Mouse (Mus musculus) ES-E14 (cell line): Measurements from ENCODE around the gene Smarcc1. TPM values are rescaled to one million over a fixed set of nuclear protein-coding genes. Genes with fewer than 3 reads are reported as not detected.
A peak's percentile ranks its signal among the peaks of the same experiment; 100 is the strongest.
"Not testable (repeated sequence)": the region's sequence is repeated elsewhere in the genome, so short reads cannot be mapped to it uniquely, and the experiment has no call there.

Experiments
- DNase-seq: peaks from one replicate; pipeline ENCODE4 v3.0.0-alpha.2; 2013; ENCODE audit warnings: low read depth, low spot score
- H3K27ac ChIP-seq: 2 replicates; pipeline ENCODE4 v1.5.1; 2012; ENCODE audit warnings: low read depth, mild to moderate bottlenecking, low read length, moderate library complexity, mixed read lengths; ENCODE audit not compliant: poor library complexity, insufficient read depth, severe bottlenecking
- H3K36me3 ChIP-seq: 2 replicates; pipeline ENCODE4 v1.6.1; 2012; ENCODE audit warnings: mild to moderate bottlenecking, low read length, moderate library complexity, mixed read lengths; ENCODE audit not compliant: control insufficient read depth, poor library complexity, insufficient read depth, severe bottlenecking
- H3K4me1 ChIP-seq, 2 experiments: fragments of 150-350 bp in 1 of 2; sonication (generic) in 1 of 2; 2 replicates each; pipeline ENCODE4 v1.6.1; 2012; ENCODE audit warnings: low read length in 2 of 2, mild to moderate bottlenecking in 1 of 2, mixed read lengths in 1 of 2; ENCODE audit not compliant: control insufficient read depth in 2 of 2, insufficient read depth in 2 of 2, poor library complexity in 1 of 2
- H3K4me3 ChIP-seq, 2 experiments: fragments of 150-350 bp in 1 of 2; sonication (generic) in 1 of 2; 2 replicates each; pipeline ENCODE4 v1.5.1; 2012; ENCODE audit warnings: low read length in 2 of 2, low read depth in 1 of 2, mild to moderate bottlenecking in 1 of 2, mixed read lengths in 1 of 2; ENCODE audit not compliant: insufficient read depth in 1 of 2, poor library complexity in 1 of 2, severe bottlenecking in 1 of 2
- H3K9ac ChIP-seq: 2 replicates; pipeline ENCODE4 v1.6.1; 2012; ENCODE audit warnings: low read depth, mild to moderate bottlenecking, low read length, mixed read lengths; ENCODE audit not compliant: poor library complexity, insufficient read depth, severe bottlenecking
- H3K9me3 ChIP-seq: fragments of 150-350 bp; sonication (generic); 2 replicates; pipeline ENCODE4 v1.6.1; 2012; ENCODE audit warnings: low read depth, mild to moderate bottlenecking, low read length; ENCODE audit not compliant: control insufficient read depth, insufficient read depth
- CHD2 ChIP-seq: IDR thresholded peaks from 2 replicates; pipeline ENCODE4 v1.6.1; 2014; ENCODE audit warnings: mild to moderate bottlenecking, low read depth, low read length, inconsistent platforms
- HCFC1 ChIP-seq: IDR thresholded peaks from 2 replicates; pipeline ENCODE4 v1.6.1; 2012; ENCODE audit warnings: low read length, inconsistent platforms, borderline replicate concordance; ENCODE audit not compliant: insufficient read depth
- MAFK ChIP-seq: IDR thresholded peaks from 2 replicates; pipeline ENCODE4 v1.6.1; 2014; ENCODE audit warnings: mild to moderate bottlenecking, low read depth, low read length, inconsistent platforms; ENCODE audit not compliant: insufficient read depth
- ZC3H11A ChIP-seq: IDR thresholded peaks from 2 replicates; pipeline ENCODE4 v1.6.1; 2012; ENCODE audit warnings: low read depth, mild to moderate bottlenecking, inconsistent platforms, low read length, borderline replicate concordance
- ZNF384 ChIP-seq: IDR thresholded peaks from 2 replicates; pipeline ENCODE4 v1.6.1; 2012; ENCODE audit warnings: low read depth, low read length, inconsistent platforms
- in situ Hi-C, 2 experiments: fragments of 600-800 bp; cut with MboI; formaldehyde crosslinking; loops; one replicate each; pipeline ENCODE4 v1.15.1; 2025; ENCODE audit warnings: low sequenced_read_pairs in 2 of 2, inconsistent platforms in 1 of 2; ENCODE audit not compliant: unreplicated experiment in 2 of 2
- total RNA-seq: library from RNA; depleted of rRNA; stranded (reverse); fragments of 300-350 nt; gene quantifications from 2 replicates; pipeline ENCODE4 v1.2.3, GENCODE M21; 2012

Gene Smarcc1
- total RNA-seq, 1 experiment = 64.3 TPM

- in situ Hi-C loops = no loop called here
- H3K9me3 ChIP-seq = no peaks in the 10 kb centered on the region
- peaks cover 10% of the 10 kb centered on the region for H3K36me3 ChIP-seq
- H3K9ac ChIP-seq = no peak overlapping the region
- no peak overlapping the region for H3K27ac ChIP-seq
- H3K4me3 ChIP-seq = no peak overlapping the region
- H3K4me1 ChIP-seq = no peaks in the 10 kb centered on the region
- TF ChIP-seq ZNF384 (no peak), ZC3H11A (no peak), CHD2 (no peak)
- no peak for DNase-seq
Observed at GRCm38 (mm10) chr9:110142097-110142496, 24.6 kb downstream of the Smarcc1 start.

GRCm38 (mm10) chr9:110148598-110148997, 31.1 kb downstream of the Smarcc1 start:
- Histone ChIP-seq H3K36me3 (peaks cover 12% of the 10 kb centered on the region), H3K27ac (no peak overlapping the region), H3K9ac (no peak overlapping the region), H3K9me3 (no peaks in the 10 kb centered on the region), H3K4me3 (no peak overlapping the region), H3K4me1 (no peaks in the 10 kb centered on the region)
- no peak for DNase-seq
- in situ Hi-C loops = no loop called here
- TF ChIP-seq MAFK = no peak
- no peak for TF ChIP-seq ZNF384
- TF ChIP-seq CHD2 = no peak
- TF ChIP-seq ZC3H11A = no peak
- no peak for TF ChIP-seq HCFC1

GRCm38 (mm10) chr9:110159036-110159435, 41.5 kb downstream of the Smarcc1 start:
- Histone ChIP-seq H3K4me1 (no peaks in the 10 kb centered on the region), H3K27ac (no peak overlapping the region), H3K36me3 (peaks cover 28% of the 10 kb centered on the region), H3K9ac (no peak overlapping the region), H3K9me3 (no peaks in the 10 kb centered on the region), H3K4me3 (no peak overlapping the region)
- TF ChIP-seq ZNF384 (no peak), HCFC1 (no peak), MAFK (no peak), ZC3H11A (no peak), CHD2 (no peak)
- in situ Hi-C loops = loop anchor here in 1 of 2 experiments (10.0 kb wide), 1 partner anchor 136 kb away; no protein-coding TSS in a partner anchor
- DNase-seq = no peak

GRCm38 (mm10) chr9:110160486-110160885, 43.0 kb downstream of the Smarcc1 start:
- H3K4me3 ChIP-seq, DNase-seq, H3K4me1 ChIP-seq, H3K9ac ChIP-seq, H3K27ac ChIP-seq, in situ Hi-C loops, H3K9me3 ChIP-seq: not testable (repeated sequence)
- peaks cover 25% of the 10 kb centered on the region for H3K36me3 ChIP-seq
- TF ChIP-seq ZNF384 = peak; percentile 56

GRCm38 (mm10) chr9:110162441-110162840, 44.9 kb downstream of the Smarcc1 start:
- H3K36me3 ChIP-seq = peaks cover 22% of the 10 kb centered on the region

More at GRCm38 (mm10) chr9:110162441-110162840, 44.9 kb downstream of the Smarcc1 start:
- Histone ChIP-seq H3K9me3 (no peaks in the 10 kb centered on the region), H3K4me1 (no peaks in the 10 kb centered on the region), H3K4me3 (no peak overlapping the region), H3K27ac (no peak overlapping the region), H3K9ac (no peak overlapping the region)
- in situ Hi-C loops = no loop called here
- no peak for DNase-seq
- no peak for TF ChIP-seq CHD2
- TF ChIP-seq MAFK = no peak
- no peak for TF ChIP-seq ZC3H11A
- TF ChIP-seq ZNF384 = no peak
- TF ChIP-seq HCFC1 = no peak
